Mouse (Mus musculus) CH12.LX (cell line): ENCODE data around the gene Dad1. TPM values are rescaled to one million over a fixed set of nuclear protein-coding genes. Genes with fewer than 3 reads are reported as not detected.

Source experiments
- DNase-seq: peaks from one replicate; pipeline ENCODE4 v3.0.0-alpha.2; 2013; ENCODE audit errors: extremely low read depth
- H3K27ac ChIP-seq: 2 replicates; pipeline ENCODE4 v1.5.1; 2012; ENCODE audit warnings: low read depth, mild to moderate bottlenecking, control low read depth, moderate library complexity; ENCODE audit not compliant: insufficient read depth
- H3K27me3 ChIP-seq: replicated peaks from 2 replicates; pipeline ENCODE3; 2012; ENCODE audit warnings: inconsistent platforms
- H3K36me3 ChIP-seq, 2 experiments: replicated peaks in 1 of 2; 2 replicates each; pipeline versions ENCODE3 to v1.6.1; 2012; ENCODE audit warnings: inconsistent platforms in 1 of 2, low read length in 1 of 2, mild to moderate bottlenecking in 1 of 2, mixed read lengths in 1 of 2, moderate library complexity in 1 of 2; ENCODE audit not compliant: control insufficient read depth in 1 of 2, insufficient read depth in 1 of 2
- H3K4me1 ChIP-seq, 2 experiments: 2 replicates each; pipeline ENCODE4 v1.6.1; 2012; ENCODE audit warnings: inconsistent platforms in 1 of 2, moderate library complexity in 1 of 2; ENCODE audit not compliant: insufficient read depth in 2 of 2, control insufficient read depth in 1 of 2
- H3K4me2 ChIP-seq: 2 replicates; pipeline ENCODE4 v1.6.1; 2012; ENCODE audit warnings: low read depth, mild to moderate bottlenecking, control low read depth; ENCODE audit not compliant: poor library complexity, insufficient read depth, severe bottlenecking
- H3K4me3 ChIP-seq, 3 experiments: fragments of 150-350 bp in 1 of 3; sonication (generic) in 1 of 3; replicated peaks in 1 of 3; 2 replicates each; pipeline versions ENCODE3 to v1.5.1; 2011 to 2012; ENCODE audit warnings: low read depth in 2 of 3, low read length in 2 of 3, mild to moderate bottlenecking in 2 of 3, moderate library complexity in 2 of 3, control low read depth in 1 of 3, improper control_type of control experiment in 1 of 3, inconsistent platforms in 1 of 3, mixed read lengths in 1 of 3; ENCODE audit not compliant: poor library complexity in 1 of 3
- H3K79me2 ChIP-seq: replicated peaks from 2 replicates; pipeline ENCODE4 v1.6.1; 2012; ENCODE audit warnings: mild to moderate bottlenecking, moderate library complexity; ENCODE audit not compliant: control insufficient read depth, poor library complexity, insufficient read depth, severe bottlenecking; ENCODE audit errors: extremely low read depth
- H3K9ac ChIP-seq: 2 replicates; pipeline ENCODE4 v1.6.1; 2012; ENCODE audit warnings: low read depth, mild to moderate bottlenecking, control low read depth, moderate library complexity; ENCODE audit not compliant: insufficient read depth
- H3K9me3 ChIP-seq: replicated peaks from 2 replicates; pipeline ENCODE3; 2012; ENCODE audit warnings: low read length, inconsistent platforms, mixed read lengths
- ETS1 ChIP-seq: conservative IDR thresholded peaks from 2 replicates; pipeline ENCODE4 v1.6.1; 2012; ENCODE audit warnings: low read depth, mild to moderate bottlenecking, inconsistent platforms, low read length, improper control_type of control experiment, moderate library complexity
- GABPA ChIP-seq: IDR thresholded peaks from 2 replicates; pipeline ENCODE4 v1.6.1; 2012; ENCODE audit warnings: low read depth, low read length, improper control_type of control experiment, inconsistent platforms; ENCODE audit not compliant: insufficient replicate concordance
- HCFC1 ChIP-seq: IDR thresholded peaks from 2 replicates; pipeline ENCODE4 v1.6.1; 2012; ENCODE audit warnings: low read depth, mild to moderate bottlenecking, inconsistent platforms, low read length, improper control_type of control experiment
- JUN ChIP-seq: IDR thresholded peaks from 2 replicates; pipeline ENCODE4 v1.6.1; 2011; ENCODE audit warnings: low read depth, mild to moderate bottlenecking, low read length, improper control_type of control experiment, moderate library complexity; ENCODE audit not compliant: insufficient read depth
- JUND ChIP-seq: conservative IDR thresholded peaks from 2 replicates; pipeline ENCODE4 v1.6.1; 2011; ENCODE audit warnings: low read depth, low read length, improper control_type of control experiment
- MAX ChIP-seq: IDR thresholded peaks from 2 replicates; pipeline ENCODE4 v1.6.1; 2011; ENCODE audit warnings: low read length, improper control_type of control experiment
- MEF2A ChIP-seq: IDR thresholded peaks from 2 replicates; pipeline ENCODE4 v1.6.1; 2014; ENCODE audit warnings: low read depth, mild to moderate bottlenecking, inconsistent platforms, low read length, improper control_type of control experiment, borderline replicate concordance
- MXI1 ChIP-seq: IDR thresholded peaks from 2 replicates; pipeline ENCODE4 v1.6.1; 2011; ENCODE audit warnings: mild to moderate bottlenecking, low read depth, low read length, improper control_type of control experiment
- NRF1 ChIP-seq: IDR thresholded peaks from 2 replicates; pipeline ENCODE4 v1.6.1; 2014; ENCODE audit warnings: low read depth, mild to moderate bottlenecking, inconsistent platforms, low read length, improper control_type of control experiment, moderate library complexity
- RAD21 ChIP-seq: IDR thresholded peaks from 2 replicates; pipeline ENCODE4 v1.6.1; 2011; ENCODE audit warnings: low read depth, mild to moderate bottlenecking, low read length, improper control_type of control experiment, moderate library complexity
- SIN3A ChIP-seq: IDR thresholded peaks from 2 replicates; pipeline ENCODE4 v1.6.1; 2012; ENCODE audit warnings: low read length, improper control_type of control experiment, inconsistent platforms
- SMC3 ChIP-seq: IDR thresholded peaks from 2 replicates; pipeline ENCODE4 v1.6.1; 2011; ENCODE audit warnings: low read depth, low read length, improper control_type of control experiment
- TBP ChIP-seq: conservative IDR thresholded peaks from 2 replicates; pipeline ENCODE4 v1.6.1; 2011; ENCODE audit warnings: low read depth, low read length, improper control_type of control experiment
- TCF12 ChIP-seq: IDR thresholded peaks from 2 replicates; pipeline ENCODE4 v1.6.1; 2014; ENCODE audit warnings: low read depth, mild to moderate bottlenecking, inconsistent platforms, low read length, improper control_type of control experiment
- UBTF ChIP-seq: IDR thresholded peaks from 2 replicates; pipeline ENCODE4 v1.6.1; 2012; ENCODE audit warnings: low read depth, mild to moderate bottlenecking, inconsistent platforms, low read length, improper control_type of control experiment, moderate library complexity
- USF1 ChIP-seq: IDR thresholded peaks from 2 replicates; pipeline ENCODE4 v1.6.1; 2014; ENCODE audit warnings: low read depth, mild to moderate bottlenecking, inconsistent platforms, low read length, improper control_type of control experiment
- USF2 ChIP-seq: conservative IDR thresholded peaks from 2 replicates; pipeline ENCODE4 v1.6.1; 2011; ENCODE audit warnings: low read depth, low read length, improper control_type of control experiment
- ZKSCAN1 ChIP-seq: IDR thresholded peaks from 2 replicates; pipeline ENCODE4 v1.6.1; 2012; ENCODE audit warnings: low read depth, inconsistent platforms, low read length, improper control_type of control experiment, borderline replicate concordance
- ZMIZ1 ChIP-seq: IDR thresholded peaks from 2 replicates; pipeline ENCODE4 v1.6.1; 2012; ENCODE audit warnings: low read depth, mild to moderate bottlenecking, inconsistent platforms, low read length, improper control_type of control experiment
- ZNF384 ChIP-seq: IDR thresholded peaks from 2 replicates; pipeline ENCODE4 v1.6.1; 2012; ENCODE audit warnings: low read depth, low read length, improper control_type of control experiment, inconsistent platforms
- dilution Hi-C: fragments of 300-500 bp; cut with MboI; formaldehyde crosslinking; loops from 2 replicates; pipeline ENCODE4 v1.14.3; 2020; ENCODE audit warnings: low sequenced_read_pairs; ENCODE audit not compliant: extremely low pct_unique_long_range_greater_than_20kb, extremely low pct_ligation_motif_present
- in situ Hi-C: fragments of 300-500 bp; cut with MboI; formaldehyde crosslinking; loops from 3 replicates; pipeline ENCODE4 v1.14.3; 2019; ENCODE audit warnings: low sequenced_read_pairs, low pct_ligation_motif_present, low pct_unique_long_range_greater_than_20kb, mixed read lengths
- polyA plus RNA-seq: library from polyadenylated mRNA; unstranded; fragments of >175 nt; gene quantifications from 2 replicates; pipeline ENCODE4 v1.2.1, GENCODE M21; 2012; ENCODE audit warnings: low read depth; ENCODE audit not compliant: insufficient read length
- total RNA-seq, 2 experiments: library from RNA; depleted of rRNA; stranded (reverse); fragments of 300-350 nt in 1 of 2; fragments of >200 nt in 1 of 2; gene quantifications; 2 replicates each; pipeline ENCODE4 v1.2.3; 2012 to 2014

The Dad1 gene
- total and polyA plus RNA-seq, 3 experiments: 161 to 287 (median 279) TPM

DNA sequence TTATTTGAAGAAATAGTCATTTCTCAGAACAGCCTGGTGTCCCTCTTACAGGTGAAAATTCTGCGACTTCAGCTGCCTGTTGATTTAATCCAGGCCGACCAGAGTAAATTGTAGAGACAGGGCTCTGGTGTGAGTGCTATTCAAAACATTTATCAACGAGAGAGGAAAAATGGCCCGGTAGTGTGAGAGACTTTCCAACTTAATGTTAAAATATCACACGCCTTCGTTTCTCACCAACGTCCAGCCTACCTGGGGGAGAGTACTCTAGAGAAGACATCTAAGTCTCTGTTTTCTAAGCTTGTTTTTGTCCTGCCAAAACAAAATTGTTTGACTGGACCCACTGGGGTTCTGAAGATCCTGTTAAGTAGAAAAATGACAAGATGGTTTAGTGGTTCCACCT lies 34.1 kb downstream of the Dad1 start:
- H3K27me3 ChIP-seq: no peaks in the 10 kb centered on the region
- H3K4me2 ChIP-seq: no peak overlapping the region
- H3K9ac ChIP-seq: no peak overlapping the region
- H3K4me3 ChIP-seq: no peak overlapping the region
- H3K4me1 ChIP-seq: peaks cover 19 to 49% of the 10 kb centered on the region in 2 experiments
- dilution Hi-C loops: no loop called here
- H3K36me3 ChIP-seq: no peaks in the 10 kb centered on the region
- TF ChIP-seq TCF12: no peak
- no peak for TF ChIP-seq USF1
- TF ChIP-seq SIN3A: no peak
- TF ChIP-seq, all 38 proteins: peak for 0
- Histone ChIP-seq H3K79me2 (no peaks in the 10 kb centered on the region), H3K9me3 (no peaks in the 10 kb centered on the region), H3K27ac (no peak overlapping the region)
- in situ Hi-C loops: no loop called here
- no peak for DNase-seq

DNA sequence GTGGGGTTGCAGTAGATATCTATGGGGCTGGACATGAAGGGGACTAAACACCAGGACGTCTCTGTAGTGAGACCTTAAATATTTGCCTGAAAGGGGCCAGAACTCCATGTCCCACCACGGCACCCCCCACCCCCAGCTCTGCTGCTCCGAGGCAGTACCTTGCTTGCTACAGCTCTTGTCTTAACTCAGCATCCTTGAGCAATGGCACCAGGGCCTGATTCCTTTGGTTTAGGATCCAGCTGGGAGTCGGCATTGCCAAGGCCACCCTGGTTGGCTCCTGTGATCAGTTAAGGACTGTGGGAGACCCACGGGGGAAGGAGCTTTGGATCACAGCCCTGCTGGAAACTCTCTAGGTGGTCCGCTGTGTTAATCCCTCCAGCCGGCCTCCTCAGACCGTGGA lies 34.6 kb downstream of the Dad1 start:
- no peaks in the 10 kb centered on the region for H3K79me2 ChIP-seq
- H3K4me3 ChIP-seq: no peak overlapping the region
- no peaks in the 10 kb centered on the region for H3K9me3 ChIP-seq
- H3K9ac ChIP-seq: no peak overlapping the region
- H3K4me2 ChIP-seq: no peak overlapping the region
- dilution Hi-C loops (no loop called here), in situ Hi-C loops (no loop called here)
- H3K27me3 ChIP-seq: no peaks in the 10 kb centered on the region
- no peak overlapping the region for H3K27ac ChIP-seq
- peaks cover 15 to 43% of the 10 kb centered on the region in 2 experiments; a peak in 3 of 4 replicates for H3K4me1 ChIP-seq
- DNase-seq: no peak
- no peaks in the 10 kb centered on the region for H3K36me3 ChIP-seq
- TF ChIP-seq UBTF (no peak), USF2 (no peak), JUND (no peak), USF1 (no peak), ZKSCAN1 (no peak), MAX (no peak), RAD21 (no peak), ETS1 (no peak), SIN3A (no peak), TCF12 (no peak), ZMIZ1 (no peak), MEF2A (no peak), NRF1 (no peak), TBP (no peak), ZNF384 (no peak), GABPA (no peak), MXI1 (no peak), SMC3 (no peak), HCFC1 (no peak), JUN (no peak)
